ENCODE assay signal across 20 mouse cellular contexts in genomic region chr1:80719436-80719835, GRCm38 (mm10). TPM values are rescaled to one million over a fixed set of nuclear protein-coding genes. Genes with fewer than 3 reads are reported as not detected.
A peak's percentile ranks its signal among the peaks of the same experiment; 100 is the strongest.
DNase-seq lines count a peak whose midpoint lies in the region; ATAC-seq and TF ChIP-seq lines count a peak whose summit lies in the region.
"Had no signal": no experiment of that assay in that cellular context is flagged by ENCODE, and none has a peak within 500 bp of the region (broad histone marks: within the 10 kb centered on the region; RNA-seq: fewer than 3 reads in every experiment).

No protein-coding gene starts in this region.

- no peak for TF ChIP-seq EP300 in heart, postnatal 0 days (IDR thresholded peaks at IDR 0.05; ENCODE audit: low read depth)

- H3K36me3 ChIP-seq in heart, postnatal 0 days (replicated peaks; ENCODE audit: control insufficient read depth, insufficient read depth, low read length), result no peaks in the 10 kb centered on the region
- no peaks in the 10 kb centered on the region for H3K36me3 ChIP-seq in megakaryocyte, embryonic 14.5 days (replicated peaks; ENCODE audit: low read length)
- H3K36me3 ChIP-seq: embryonic facial prominence, embryonic 10.5 days; limb, embryonic 10.5 days; midbrain, embryonic 12.5 days; neural tube, embryonic 15.5 days had no signal

- no peak overlapping the region for H3K9ac ChIP-seq in heart, postnatal 0 days (replicated peaks; ENCODE audit: low read depth, low read length)
- H3K9ac ChIP-seq: forebrain, embryonic 13.5 days; midbrain, embryonic 12.5 days; neural tube, embryonic 15.5 days had no signal

- 56% methylated on average over 6 of the region's 6 CpGs for WGBS in heart, postnatal 0 days

- H3K27me3 ChIP-seq in heart, postnatal 0 days (ENCODE audit: control insufficient read depth, insufficient read depth, low read length), result no peaks in the 10 kb centered on the region
- no peaks in the 10 kb centered on the region for H3K27me3 ChIP-seq in megakaryocyte, embryonic 14.5 days (replicated peaks)
- H3K27me3 ChIP-seq: forebrain, embryonic 13.5 days; midbrain, embryonic 12.5 days; neural tube, embryonic 15.5 days had no signal

- H3K4me1 ChIP-seq in heart, postnatal 0 days (ENCODE audit: control insufficient read depth, insufficient read depth), result peaks cover 9% of the 10 kb centered on the region; the same call in 1 of the 2 replicates
- peaks cover 87% of the 10 kb centered on the region for H3K4me1 ChIP-seq in megakaryocyte, embryonic 14.5 days
- H3K4me1 ChIP-seq: embryonic facial prominence, embryonic 10.5 days; forebrain, embryonic 13.5 days; limb, embryonic 10.5 days; midbrain, embryonic 12.5 days; neural tube, embryonic 15.5 days had no signal

- no peak overlapping the region for H3K4me3 ChIP-seq in heart, postnatal 0 days (ENCODE audit: low read depth, low read length)
- peak overlapping the region; percentile 10 for H3K4me3 ChIP-seq in megakaryocyte, embryonic 14.5 days (replicated peaks)
- H3K4me3 ChIP-seq: embryonic facial prominence, embryonic 10.5 days; forebrain, embryonic 13.5 days; limb, embryonic 10.5 days; midbrain, embryonic 12.5 days; neural tube, embryonic 15.5 days had no signal

- DNase-seq in cerebellum, adult 18-20 months, result no peak
- no peak for DNase-seq in heart, postnatal 0 days (ENCODE audit: low spot score)
- DNase-seq in heart, postnatal 36 days, result no peak
- no peak for DNase-seq in adrenal gland, adult 2 months
- no peak for DNase-seq in thymus, postnatal 4 days
- DNase-seq: adrenal gland, postnatal 36 days; cerebellum, postnatal 36 days; gastrocnemius, postnatal 25 days; kidney, adult 8-10 months; thymus, postnatal 25 days had no signal

- H3K9me3 ChIP-seq in heart, postnatal 0 days (replicated peaks; ENCODE audit: control insufficient read depth, low read length), result no peaks in the 10 kb centered on the region
- no peaks in the 10 kb centered on the region for H3K9me3 ChIP-seq in megakaryocyte, embryonic 14.5 days
- H3K9me3 ChIP-seq: embryonic facial prominence, embryonic 10.5 days; forebrain, embryonic 13.5 days; limb, embryonic 10.5 days; midbrain, embryonic 12.5 days; neural tube, embryonic 15.5 days had no signal

- H3K4me2 ChIP-seq in heart, postnatal 0 days (ENCODE audit: low read depth, low read length), result no peak overlapping the region
- H3K4me2 ChIP-seq: forebrain, embryonic 13.5 days; liver, embryonic 11.5 days; midbrain, embryonic 12.5 days; neural tube, embryonic 15.5 days had no signal

- ATAC-seq in cerebellum, adult (ENCODE audit: insufficient number of reproducible peaks, low FRiP score, low TSS enrichment), result peak; percentile 52
- no peak for ATAC-seq in heart, postnatal 0 days (ENCODE audit: insufficient read depth, low read depth)
- ATAC-seq in megakaryocyte, adult 5-6 weeks (ENCODE audit: poor library complexity, severe bottlenecking), result no peak
- ATAC-seq: forebrain, embryonic 13.5 days; hindbrain, embryonic 16.5 days had no signal

- TF ChIP-seq CTCF in heart, postnatal 0 days (IDR thresholded peaks at IDR 0.05; ENCODE audit: low read depth), result no peak

- intact Hi-C loops in heart, postnatal 36 days (cut with DNase I), result no loop called here

- 0 out of 2 replicates have a peak overlapping the region, but pooled peaks have one; percentile 6 for H3K27ac ChIP-seq in heart, postnatal 0 days (ENCODE audit: low read depth)
- H3K27ac ChIP-seq: embryonic facial prominence, embryonic 10.5 days; forebrain, embryonic 13.5 days; limb, embryonic 10.5 days; midbrain, embryonic 12.5 days; neural tube, embryonic 15.5 days had no signal

RNA-seq across cellular contexts. Expression of gene Dock10, which starts 38.9 kb away (rescaled TPM):
- total RNA-seq in heart, postnatal 0 days (2014; rRNA removed; ENCODE audit: low replicate concordance), result 2.0 and 5.2 TPM in 2 replicates
- polyA plus RNA-seq in heart, postnatal 0 days (2015; fragmentation: Nextera tagmentation; extraction: Ambion mirVana), result 0.89 and 1.2 TPM in 2 replicates
- total RNA-seq in heart, postnatal 36 days (2021), result 1 to 10 TPM; 5.1 to 5.3 TPM
- polyA plus RNA-seq in megakaryocyte, embryonic 14.5 days (2012; ENCODE audit: insufficient read depth, low replicate concordance), result 0.46 TPM in 1 of 2 replicates, not detected in the other
- 168 and 183 TPM in 2 replicates for total RNA-seq in megakaryocyte, adult 5-6 weeks (2015)
- 149 and 166 TPM in 2 replicates for total RNA-seq in megakaryocyte, adult 5-6 weeks (2017)
- total RNA-seq in adrenal gland, adult 2 months (2021), result 10 to 100 TPM; 19.5 to 20.8 TPM
- polyA plus RNA-seq in adrenal gland, adult 2 months (2012; rRNA removed), result 2.0 and 2.1 TPM in 2 replicates

Comparison
In these comparisons a context has a peak if more than half of its experiments do, and no peak if none do; other contexts are left out.
1. RNA of gene Dock10, which starts 38.9 kb away (total RNA-seq): 149 to 183 TPM in megakaryocyte, adult 5-6 weeks; 19.5 to 20.8 TPM in adrenal gland, adult 2 months, 5.1 to 5.3 TPM in heart, postnatal 36 days and 2.0 to 5.2 TPM in heart, postnatal 0 days; every median in the first group is over 4 times any median in the second.